Mouse (Mus musculus) MEL (cell line): ENCODE results near the gene Gm1043. TPM values are rescaled to one million over a fixed set of nuclear protein-coding genes. Genes with fewer than 3 reads are reported as not detected.
A peak's percentile ranks its signal among the peaks of the same experiment; 100 is the strongest.

Experiments used
- DNase-seq: peaks from one replicate; pipeline ENCODE4 v3.0.0; 2011; ENCODE audit warnings: low read depth, low spot score
- H3K27ac ChIP-seq: 2 replicates; pipeline ENCODE4 v1.5.1; 2012; ENCODE audit warnings: low read depth, mild to moderate bottlenecking, control low read depth, low read length, moderate library complexity; ENCODE audit not compliant: control insufficient read depth
- H3K27me3 ChIP-seq, 2 experiments: fragments of 150-350 bp in 1 of 2; sonication (generic) in 1 of 2; 2 replicates each; pipeline ENCODE4 v1.6.1; 2012; ENCODE audit warnings: low read length in 2 of 2, mild to moderate bottlenecking in 2 of 2, improper control_type of control experiment in 1 of 2, moderate library complexity in 1 of 2; ENCODE audit not compliant: insufficient read depth in 2 of 2, control insufficient read depth in 1 of 2
- H3K36me3 ChIP-seq, 2 experiments: 2 replicates each; pipeline ENCODE4 v1.6.1; 2012 to 2014; ENCODE audit warnings: low read length in 2 of 2, improper control_type of control experiment in 1 of 2, inconsistent platforms in 1 of 2, mild to moderate bottlenecking in 1 of 2; ENCODE audit not compliant: insufficient read depth in 2 of 2, control insufficient read depth in 1 of 2
- H3K4me1 ChIP-seq, 2 experiments: fragments of 150-350 bp in 1 of 2; sonication (generic) in 1 of 2; 2 replicates each; pipeline ENCODE4 v1.6.1; 2012; ENCODE audit warnings: low read length in 2 of 2, improper control_type of control experiment in 1 of 2, mild to moderate bottlenecking in 1 of 2; ENCODE audit not compliant: insufficient read depth in 2 of 2, control insufficient read depth in 1 of 2
- H3K4me3 ChIP-seq, 2 experiments: fragments of 150-350 bp in 1 of 2; sonication (generic) in 1 of 2; 2 replicates each; pipeline ENCODE4 v1.5.1; 2012; ENCODE audit warnings: low read depth in 2 of 2, low read length in 2 of 2, mild to moderate bottlenecking in 2 of 2, moderate library complexity in 2 of 2, control low read depth in 1 of 2, improper control_type of control experiment in 1 of 2; ENCODE audit not compliant: control insufficient read depth in 1 of 2, insufficient read depth in 1 of 2
- H3K79me2 ChIP-seq: 2 replicates; pipeline ENCODE4 v1.6.1; 2012; ENCODE audit warnings: mild to moderate bottlenecking, low read length, moderate library complexity; ENCODE audit not compliant: control insufficient read depth, poor library complexity, insufficient read depth
- H3K9ac ChIP-seq: 2 replicates; pipeline ENCODE4 v1.6.1; 2012; ENCODE audit warnings: low read depth, mild to moderate bottlenecking, control low read depth, low read length, moderate library complexity; ENCODE audit not compliant: control insufficient read depth, poor library complexity, severe bottlenecking
- H3K9me3 ChIP-seq: fragments of 150-350 bp; sonication (generic); replicated peaks from 2 replicates; pipeline ENCODE4 v1.6.1; 2012; ENCODE audit warnings: mild to moderate bottlenecking, low read length, improper control_type of control experiment, moderate library complexity; ENCODE audit not compliant: insufficient read depth
- CHD1 ChIP-seq: IDR thresholded peaks from 2 replicates; pipeline ENCODE4 v1.6.1; 2012; ENCODE audit warnings: low read depth, mild to moderate bottlenecking, inconsistent platforms, low read length, improper control_type of control experiment
- CTCF ChIP-seq, 3 experiments: IDR thresholded peaks in 2 of 3; conservative IDR thresholded peaks in 1 of 3; 2 replicates each; pipeline ENCODE4 v1.5.1; 2011 to 2012; ENCODE audit warnings: low read length in 3 of 3, low read depth in 2 of 3, mild to moderate bottlenecking in 2 of 3, improper control_type of control experiment in 1 of 3, inconsistent platforms in 1 of 3, mixed read lengths in 1 of 3, moderate library complexity in 1 of 3; ENCODE audit not compliant: control insufficient read depth in 1 of 3, insufficient read depth in 1 of 3, poor library complexity in 1 of 3, severe bottlenecking in 1 of 3
- E2F4 ChIP-seq: IDR thresholded peaks from 2 replicates; pipeline ENCODE4 v1.6.1; 2011; ENCODE audit warnings: low read depth, low read length, improper control_type of control experiment, borderline replicate concordance
- ELF1 ChIP-seq: IDR thresholded peaks from 2 replicates; pipeline ENCODE4 v1.6.1; 2014; ENCODE audit warnings: low read depth, mild to moderate bottlenecking, inconsistent platforms, low read length, improper control_type of control experiment, moderate library complexity
- HCFC1 ChIP-seq: IDR thresholded peaks from 2 replicates; pipeline ENCODE4 v1.6.1; 2012; ENCODE audit warnings: low read depth, mild to moderate bottlenecking, inconsistent platforms, low read length, improper control_type of control experiment, moderate library complexity
- MAFK ChIP-seq: IDR thresholded peaks from 2 replicates; pipeline ENCODE4 v1.6.1; 2011; ENCODE audit warnings: low read depth, mild to moderate bottlenecking, low read length, improper control_type of control experiment, borderline replicate concordance
- MXI1 ChIP-seq: IDR thresholded peaks from 2 replicates; pipeline ENCODE4 v1.6.1; 2011; ENCODE audit warnings: mild to moderate bottlenecking, low read depth, low read length, improper control_type of control experiment
- NRF1 ChIP-seq: IDR thresholded peaks from 2 replicates; pipeline ENCODE4 v1.6.1; 2014; ENCODE audit warnings: low read depth, mild to moderate bottlenecking, inconsistent platforms, low read length, improper control_type of control experiment, moderate library complexity; ENCODE audit not compliant: poor library complexity, insufficient read depth, severe bottlenecking
- POLR2A ChIP-seq, 2 experiments: IDR thresholded peaks; 2 replicates each; pipeline ENCODE4 v1.6.1; 2011 to 2012; ENCODE audit warnings: low read length in 2 of 2, mild to moderate bottlenecking in 2 of 2, control low read depth in 1 of 2, improper control_type of control experiment in 1 of 2, low read depth in 1 of 2, moderate library complexity in 1 of 2; ENCODE audit not compliant: control insufficient read depth in 1 of 2, insufficient read depth in 1 of 2, poor library complexity in 1 of 2
- TBP ChIP-seq: IDR thresholded peaks from 2 replicates; pipeline ENCODE4 v1.8.0; 2011; ENCODE audit warnings: low read depth, low read length, improper control_type of control experiment
- UBTF ChIP-seq: IDR thresholded peaks from 2 replicates; pipeline ENCODE4 v1.6.1; 2012; ENCODE audit warnings: low read depth, mild to moderate bottlenecking, inconsistent platforms, low read length, improper control_type of control experiment, moderate library complexity, borderline replicate concordance; ENCODE audit not compliant: insufficient read depth
- USF2 ChIP-seq, 2 experiments: IDR thresholded peaks; 2 replicates each; pipeline ENCODE4 v1.6.1; 2011 to 2012; ENCODE audit warnings: improper control_type of control experiment in 2 of 2, low read length in 2 of 2, borderline replicate concordance in 1 of 2, inconsistent platforms in 1 of 2, low read depth in 1 of 2, mild to moderate bottlenecking in 1 of 2; ENCODE audit not compliant: insufficient read depth in 1 of 2
- ZKSCAN1 ChIP-seq: IDR thresholded peaks from 2 replicates; pipeline ENCODE4 v1.6.1; 2012; ENCODE audit warnings: low read depth, mild to moderate bottlenecking, inconsistent platforms, low read length, improper control_type of control experiment, moderate library complexity
- ZMIZ1 ChIP-seq: IDR thresholded peaks from 2 replicates; pipeline ENCODE4 v1.6.1; 2012; ENCODE audit warnings: low read depth, mild to moderate bottlenecking, inconsistent platforms, low read length, improper control_type of control experiment, moderate library complexity
- polyA plus RNA-seq, 2 experiments: library from polyadenylated mRNA; stranded (reverse) in 1 of 2; unstranded in 1 of 2; fragments of >175 nt in 1 of 2; fragments of >200 nt in 1 of 2; gene quantifications; 2 replicates each; pipeline versions ENCODE4 v1.2.1 to v1.2.4; 2012; ENCODE audit warnings: low replicate concordance in 2 of 2, low read depth in 1 of 2; ENCODE audit not compliant: insufficient read length in 2 of 2, insufficient read depth in 1 of 2, missing spikeins in 1 of 2
- total RNA-seq: library from RNA; depleted of rRNA; stranded (reverse); fragments of 300-350 nt; gene quantifications from 2 replicates; pipeline ENCODE4 v1.2.3, GENCODE M21; 2012

Gene Gm1043
- total and polyA plus RNA-seq, 3 experiments = not detected

- H3K36me3 ChIP-seq = no peaks in the 10 kb centered on the region
- H3K27me3 ChIP-seq = no peaks in the 10 kb centered on the region
- H3K9me3 ChIP-seq = no peaks in the 10 kb centered on the region
- H3K27ac ChIP-seq = no peak overlapping the region
- no peaks in the 10 kb centered on the region for H3K4me1 ChIP-seq
- H3K9ac ChIP-seq = no peak overlapping the region
- TF ChIP-seq ZKSCAN1 = no peak
- no peak for TF ChIP-seq USF2 (IDR thresholded peaks at IDR 0.05; ENCODE audit: borderline replicate concordance in 1 of 2, insufficient read depth in 1 of 2, low read depth in 1 of 2, low read length in 2 of 2)
- no peak for TF ChIP-seq MAFK
- H3K79me2 ChIP-seq = no peaks in the 10 kb centered on the region
- no peak overlapping the region for H3K4me3 ChIP-seq
- peak; percentile 13 for DNase-seq
Measured at GRCm38 (mm10) chr5:37240550-37240949, 155.4 kb downstream of the Gm1043 start.

- Histone ChIP-seq H3K9ac (no peak overlapping the region), H3K4me3 (no peak overlapping the region), H3K9me3 (no peaks in the 10 kb centered on the region), H3K4me1 (no peaks in the 10 kb centered on the region), H3K79me2 (no peaks in the 10 kb centered on the region), H3K27me3 (no peaks in the 10 kb centered on the region), H3K27ac (no peak overlapping the region), H3K36me3 (no peaks in the 10 kb centered on the region)
- DNase-seq = no peak
- TF ChIP-seq CHD1 (no peak), UBTF (no peak), ELF1 (no peak), HCFC1 (no peak), MXI1 (no peak)
Measured at GRCm38 (mm10) chr5:37241224-37241623, 156.1 kb downstream of the Gm1043 start.

- Histone ChIP-seq H3K27me3 (no peaks in the 10 kb centered on the region), H3K9me3 (no peaks in the 10 kb centered on the region), H3K4me1 (no peaks in the 10 kb centered on the region), H3K4me3 (no peak within 1 kb of the TSS), H3K79me2 (no peaks in the 10 kb centered on the region), H3K9ac (no peak within 1 kb of the TSS), H3K27ac (no peak within 1 kb of the TSS), H3K36me3 (no peaks in the 10 kb centered on the region)
- DNase-seq = no peak
- no peak for TF ChIP-seq ZMIZ1
- no peak for TF ChIP-seq MXI1
- no peak for TF ChIP-seq CTCF (IDR thresholded peaks at IDR 0.05 in 2 of 3, conservative IDR thresholded peaks at IDR 0.05 in 1 of 3; ENCODE audit: control insufficient read depth in 1 of 3, insufficient read depth in 1 of 3, low read depth in 2 of 3, low read length in 3 of 3, poor library complexity in 1 of 3, severe bottlenecking in 1 of 3)
- no peak for TF ChIP-seq POLR2A (IDR thresholded peaks at IDR 0.05; ENCODE audit: control insufficient read depth in 1 of 2, insufficient read depth in 1 of 2, low read depth in 1 of 2, low read length in 2 of 2, poor library complexity in 1 of 2)
- TF ChIP-seq E2F4 = no peak
- no peak for TF ChIP-seq MAFK
- TF ChIP-seq ZKSCAN1 = no peak
- TF ChIP-seq ELF1 = no peak
- no peak for TF ChIP-seq NRF1
- no peak for TF ChIP-seq TBP
Measured at GRCm38 (mm10) chr5:37241651-37242151, 156.5 kb downstream of the Gm1043 start, which contains the start of gene Crmp1. Gene Crmp1, plus strand, starts transcription at chr5:37241940.
